Mouse (Mus musculus) bone marrow macrophage, adult 2 months (primary cell): ENCODE results near the gene Gm49388. TPM values are rescaled to one million over a fixed set of nuclear protein-coding genes. Genes with fewer than 3 reads are reported as not detected.

Source experiments
- H3K27ac ChIP-seq: 2 replicates; pipeline ENCODE4 v1.5.1; 2012; ENCODE audit warnings: low read depth, low read length; ENCODE audit not compliant: insufficient read depth
- H3K4me1 ChIP-seq: 2 replicates; pipeline ENCODE4 v1.6.1; 2012; ENCODE audit warnings: low read length; ENCODE audit not compliant: control insufficient read depth, insufficient read depth
- H3K4me3 ChIP-seq: 2 replicates; pipeline ENCODE4 v1.5.1; 2012; ENCODE audit warnings: mild to moderate bottlenecking, low read length, moderate library complexity; ENCODE audit not compliant: insufficient read depth
- CTCF ChIP-seq: IDR thresholded peaks from 2 replicates; pipeline ENCODE4 v1.5.1; 2012; ENCODE audit warnings: low read depth, mild to moderate bottlenecking, low read length, moderate library complexity
- POLR2A ChIP-seq: IDR thresholded peaks from 2 replicates; pipeline ENCODE4 v1.6.1; 2012; ENCODE audit warnings: mild to moderate bottlenecking, low read depth, low read length, borderline replicate concordance
- polyA plus RNA-seq: library from polyadenylated mRNA; stranded (reverse); fragments of >200 nt; gene quantifications from 2 replicates; pipeline ENCODE4 v1.2.4, GENCODE M21; 2012; ENCODE audit not compliant: missing spikeins, insufficient read depth, insufficient read length

Gene Gm49388
- polyA plus RNA-seq, 1 experiment: not detected

DNA sequence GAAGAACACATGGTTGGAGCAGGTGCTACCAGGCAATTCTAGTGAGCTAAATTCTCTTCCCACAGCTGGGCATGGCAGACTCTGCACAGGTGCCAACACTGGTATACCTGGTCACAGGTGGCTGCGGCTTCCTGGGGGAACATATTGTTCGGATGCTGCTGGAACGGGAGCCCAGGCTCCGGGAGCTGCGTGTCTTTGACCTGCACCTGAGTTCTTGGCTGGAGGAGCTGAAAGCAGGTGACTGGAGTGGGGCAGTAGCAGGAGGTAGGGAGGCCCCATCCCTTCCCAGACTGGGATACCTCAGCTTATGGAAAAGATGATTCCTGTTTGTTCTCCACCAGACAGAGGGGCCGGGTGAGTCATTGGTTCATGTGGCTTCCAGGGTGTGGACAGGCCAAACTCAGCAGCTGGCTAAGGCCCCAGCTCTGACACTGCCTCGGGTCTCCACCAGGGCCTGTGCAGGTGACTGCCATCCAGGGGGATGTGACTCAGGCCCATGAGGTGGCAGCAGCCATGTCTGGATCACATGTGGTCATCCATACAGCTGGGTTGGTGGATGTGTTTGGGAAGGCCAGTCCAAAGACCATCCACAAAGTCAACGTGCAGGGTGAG, 15.7 kb downstream of the Gm49388 start:
- Histone ChIP-seq H3K27ac (peak overlapping the region; percentile 49), H3K4me3 (peak overlapping the region; percentile 58), H3K4me1 (peaks cover 15% of the 10 kb centered on the region)
- TF ChIP-seq POLR2A (no peak), CTCF (no peak)

DNA sequence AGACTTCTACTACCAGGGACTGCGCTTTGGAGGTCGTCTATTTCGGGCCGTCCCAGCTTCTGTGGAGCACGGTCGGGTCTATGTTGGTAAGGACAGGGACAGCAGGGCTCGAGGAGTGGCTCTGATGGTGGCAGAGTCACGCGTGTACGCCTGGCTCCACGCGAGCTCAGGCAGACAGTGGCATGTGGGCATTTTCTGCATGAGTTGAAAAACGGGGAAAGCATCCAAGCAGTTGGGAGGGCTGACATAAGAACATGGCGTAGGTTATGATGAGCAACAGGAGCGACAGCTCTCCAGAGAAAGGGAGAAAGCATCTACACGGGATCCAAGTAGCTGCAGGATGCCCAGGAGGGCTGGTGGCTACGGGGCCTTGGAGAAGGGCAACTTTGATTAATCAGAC, 16.9 kb downstream of the Gm49388 start:
- TF ChIP-seq CTCF: no peak
- TF ChIP-seq POLR2A: no peak
- no peak overlapping the region for H3K27ac ChIP-seq
- H3K4me3 ChIP-seq: no peak overlapping the region
- H3K4me1 ChIP-seq: peaks cover 16% of the 10 kb centered on the region

DNA sequence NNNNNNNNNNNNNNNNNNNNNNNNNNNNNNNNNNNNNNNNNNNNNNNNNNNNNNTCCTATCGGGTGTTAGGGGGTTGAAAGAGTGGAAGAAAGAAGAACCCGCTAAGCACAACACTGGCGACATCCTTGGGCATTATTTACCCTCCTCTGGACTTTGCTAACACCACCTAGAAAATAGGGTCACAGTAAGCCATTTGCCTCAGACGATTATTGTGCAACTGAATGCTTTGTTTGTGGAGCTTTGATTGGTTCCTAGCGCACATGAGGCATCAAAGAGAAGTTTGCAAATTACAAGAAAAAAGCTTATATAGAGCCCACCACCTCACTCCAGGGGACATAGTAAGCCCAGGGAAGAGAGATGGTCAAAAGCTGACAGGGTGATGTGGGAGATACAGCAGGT, 23.4 kb downstream of the Gm49388 start:
- no peak for TF ChIP-seq CTCF
- no peak for TF ChIP-seq POLR2A
- Histone ChIP-seq H3K4me3 (no peak overlapping the region), H3K27ac (no peak overlapping the region), H3K4me1 (peaks cover 4% of the 10 kb centered on the region; the same call in 1 of the 2 replicates)

DNA sequence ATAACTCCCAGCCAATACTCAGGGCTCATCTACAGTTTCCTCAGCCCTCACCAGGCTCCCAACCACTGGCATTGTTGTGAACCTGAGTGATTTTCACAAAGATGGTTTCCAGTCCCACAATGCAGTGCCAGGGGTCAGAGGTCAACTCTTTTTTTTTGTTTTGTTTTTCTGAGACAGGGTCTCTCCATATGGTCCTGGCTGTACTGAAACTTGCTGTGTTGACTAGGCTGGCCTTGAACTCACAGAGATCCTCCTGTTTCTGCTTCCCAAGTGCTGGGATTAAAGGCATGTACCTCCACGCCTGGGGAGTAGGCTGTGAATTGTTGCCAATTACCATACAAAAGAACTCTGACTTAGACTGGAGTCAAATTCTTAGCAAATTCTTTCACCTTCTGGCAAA, 24.4 kb downstream of the Gm49388 start:
- H3K4me3 ChIP-seq: no peak overlapping the region
- H3K27ac ChIP-seq: no peak overlapping the region
- peaks cover 4% of the 10 kb centered on the region; the same call in 1 of the 2 replicates for H3K4me1 ChIP-seq
- TF ChIP-seq POLR2A (no peak), CTCF (no peak)

- H3K27ac ChIP-seq: no peak overlapping the region
- H3K4me3 ChIP-seq: no peak overlapping the region
- peaks cover 5% of the 10 kb centered on the region for H3K4me1 ChIP-seq
- TF ChIP-seq CTCF (no peak), POLR2A (no peak)
Observed at GRCm38 (mm10) chr7:127810650-127811049, 25.2 kb downstream of the Gm49388 start.

GRCm38 (mm10) chr7:127811240-127811639, 25.8 kb downstream of the Gm49388 start:
- Histone ChIP-seq H3K4me1 (peaks cover 8% of the 10 kb centered on the region), H3K4me3 (no peak overlapping the region), H3K27ac (no peak overlapping the region)
- TF ChIP-seq CTCF: no peak
- TF ChIP-seq POLR2A: no peak

- Histone ChIP-seq H3K4me3 (no peak overlapping the region), H3K4me1 (peaks cover 7% of the 10 kb centered on the region), H3K27ac (no peak overlapping the region)
- TF ChIP-seq POLR2A (no peak), CTCF (no peak)
Observed at GRCm38 (mm10) chr7:127812292-127812691, 26.9 kb downstream of the Gm49388 start.

DNA sequence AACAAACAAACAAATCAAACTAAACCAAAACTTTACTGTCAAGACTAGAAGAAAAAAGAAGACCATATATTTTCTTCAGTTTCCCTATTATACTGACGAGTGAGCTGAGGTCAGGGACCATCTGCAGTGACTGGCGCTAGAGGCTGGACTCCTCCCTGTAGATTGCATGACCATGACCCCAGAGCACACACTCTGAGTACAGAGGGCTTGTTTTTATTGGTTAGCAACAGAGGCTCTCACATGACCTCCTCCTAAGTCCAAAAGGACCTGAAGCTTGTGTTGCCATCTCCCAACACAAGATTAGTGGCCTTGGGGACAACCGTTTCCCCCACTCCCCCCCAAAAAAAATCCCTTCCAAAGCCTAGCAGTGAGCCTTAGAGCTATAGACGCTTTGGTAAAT, 28.4 kb downstream of the Gm49388 start:
- H3K4me3 ChIP-seq: no peak overlapping the region

GRCm38 (mm10) chr7:127814241-127814921, 29.0 kb downstream of the Gm49388 start:
- Histone ChIP-seq H3K27ac (no peak overlapping the region), H3K4me1 (peaks cover 4% of the 10 kb centered on the region; the same call in 1 of the 2 replicates), H3K4me3 (no peak overlapping the region)
- TF ChIP-seq POLR2A (no peak), CTCF (no peak)

More for the DNA sequence above, 28.4 kb downstream of the Gm49388 start:
- Histone ChIP-seq H3K27ac (no peak overlapping the region), H3K4me1 (peaks cover 4% of the 10 kb centered on the region; the same call in 1 of the 2 replicates)
- no peak for TF ChIP-seq CTCF
- no peak for TF ChIP-seq POLR2A

DNA sequence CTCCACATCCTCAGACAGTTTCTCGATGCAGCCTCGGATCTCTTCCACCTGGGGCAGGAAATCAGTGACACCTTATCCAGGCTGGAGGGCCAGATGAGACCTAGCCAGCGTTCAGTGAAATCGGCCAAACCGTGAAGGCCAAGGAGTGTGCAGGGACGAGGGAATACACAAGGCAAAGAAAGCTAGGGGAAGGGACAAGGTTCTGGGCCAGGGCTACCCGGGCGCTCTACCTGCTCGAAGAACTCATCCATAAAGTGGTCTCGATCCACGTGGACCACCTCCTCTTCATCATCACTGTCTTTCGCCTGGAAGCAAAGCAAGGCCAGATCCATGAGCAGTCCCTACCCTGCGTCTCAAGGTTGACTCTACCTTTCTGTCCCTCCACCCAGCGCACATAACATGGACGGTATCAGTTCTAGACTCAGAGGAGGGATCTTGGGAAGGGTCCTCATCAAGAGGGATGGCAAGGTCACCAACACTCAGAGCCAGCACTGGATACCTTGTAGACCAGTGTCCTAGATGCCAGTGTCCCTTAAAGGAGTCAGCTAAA, 29.8 kb downstream of the Gm49388 start:
- TF ChIP-seq CTCF: no peak
- no peak for TF ChIP-seq POLR2A
- H3K27ac ChIP-seq: no peak overlapping the region
- peaks cover 4% of the 10 kb centered on the region; the same call in 1 of the 2 replicates for H3K4me1 ChIP-seq
- H3K4me3 ChIP-seq: no peak overlapping the region
